Mouse (Mus musculus): ENCODE data around the gene Morf4l1. TPM values are rescaled to one million over a fixed set of nuclear protein-coding genes. Genes with fewer than 3 reads are reported as not detected.
A peak's percentile ranks its signal among the peaks of the same experiment; 100 is the strongest.

Morf4l1 gene
- total RNA-seq, 2 experiments from 2014 or later = 422 to 465 TPM

DNA sequence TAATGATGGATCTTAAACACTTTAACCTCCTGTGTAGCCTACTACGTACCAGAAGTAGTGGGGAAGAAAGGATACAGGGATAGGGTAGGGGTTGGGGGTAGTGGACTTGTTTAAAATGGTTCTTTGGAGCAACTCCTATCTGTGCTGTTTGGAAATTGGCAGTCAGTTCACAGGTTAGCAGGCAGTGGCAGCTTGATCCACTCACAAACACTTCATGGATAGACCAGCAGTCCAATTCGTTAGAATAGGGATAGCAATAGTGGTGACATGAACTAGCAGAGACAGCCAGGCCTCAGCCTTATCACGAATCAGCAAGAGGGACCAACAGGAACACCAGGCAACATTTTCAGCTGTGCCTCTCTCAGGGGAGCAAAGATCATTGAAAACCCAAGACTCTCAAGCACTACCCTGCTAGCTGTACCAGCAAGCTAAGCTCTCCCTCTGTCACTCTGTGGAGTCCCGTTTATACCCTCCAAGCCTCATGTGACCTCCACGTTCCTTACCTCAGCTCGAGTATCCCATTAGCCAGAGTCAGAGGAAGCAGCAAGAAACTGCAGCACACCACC, 14.1 kb upstream of the Morf4l1 start:
- Histone ChIP-seq H3K4me3 (no peak overlapping the region), H3K27ac (no peak overlapping the region)
- no peak for DNase-seq (ENCODE audit: extremely low spot score in 1 of 2, low spot score in 2 of 2)
- no peak for TF ChIP-seq CTCF (IDR thresholded peaks at IDR 0.05)
- intact Hi-C loops (cut with DNase I) = no loop called here

DNA sequence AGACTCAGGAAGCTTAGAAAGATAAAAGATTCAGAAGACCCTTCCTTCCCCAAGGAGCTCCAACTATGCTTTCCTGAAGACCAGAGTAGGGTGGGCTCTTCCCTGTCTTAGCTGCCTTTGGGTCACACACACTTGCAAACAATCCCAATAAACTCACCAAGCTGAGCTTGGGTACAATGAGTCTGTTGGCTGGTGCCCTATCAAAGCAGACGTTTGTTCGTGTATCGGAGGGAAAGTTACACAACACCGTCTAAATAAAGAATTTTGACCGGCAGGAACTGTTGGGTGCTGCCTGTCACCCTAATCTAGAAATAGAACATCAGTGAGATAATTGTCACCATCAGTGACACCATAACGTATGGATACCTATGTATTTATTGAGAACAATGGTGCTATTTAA, 12.6 kb upstream of the Morf4l1 start:
- Histone ChIP-seq H3K27ac (no peak overlapping the region), H3K4me3 (peak overlapping the region; percentile 51)
- no peak for TF ChIP-seq CTCF (IDR thresholded peaks at IDR 0.05)
- intact Hi-C loops (cut with DNase I) = no loop called here
- no peak for DNase-seq (ENCODE audit: extremely low spot score in 1 of 2, low spot score in 2 of 2)

DNA sequence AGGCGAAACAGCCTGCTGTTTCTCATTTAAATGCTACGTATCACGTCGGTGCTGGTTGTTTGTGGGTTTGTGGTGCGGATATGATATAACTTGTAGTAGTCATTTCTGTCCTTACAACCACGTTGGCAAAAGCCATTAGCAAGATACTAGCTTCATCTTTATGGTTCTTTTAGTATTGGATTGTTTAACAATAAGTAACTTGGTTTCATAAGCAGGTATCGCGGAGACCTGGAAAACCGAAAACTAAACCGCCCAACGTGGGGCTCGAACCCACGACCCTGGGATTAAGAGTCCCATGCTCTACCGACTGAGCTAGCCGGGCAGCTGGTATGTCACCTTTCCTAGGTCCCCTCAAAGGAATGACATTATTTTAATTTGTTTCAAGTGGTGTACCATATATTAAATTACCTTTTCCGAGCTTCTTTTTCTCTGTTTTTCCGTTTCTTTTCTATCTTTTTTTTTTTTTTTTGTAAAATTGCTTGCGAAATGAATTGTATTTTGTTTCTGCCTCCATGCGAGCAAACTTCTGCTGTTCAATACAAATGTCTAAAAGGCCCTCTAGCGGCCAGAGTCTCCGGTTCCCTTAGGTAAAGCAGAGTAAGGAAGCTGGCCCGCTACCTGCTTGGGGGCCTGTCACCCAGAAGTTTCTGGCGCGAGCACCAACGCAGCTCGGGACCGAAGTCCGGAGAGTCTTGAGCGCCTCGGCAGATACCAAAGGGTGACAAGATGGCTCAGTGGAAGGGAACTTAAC, 11.9 kb upstream of the Morf4l1 start:
- Histone ChIP-seq H3K27ac (no peak overlapping the region), H3K4me3 (peak overlapping the region; percentile 51)
- peak; percentile 83 for TF ChIP-seq CTCF (IDR thresholded peaks at IDR 0.05)
- intact Hi-C loops (cut with DNase I) = loop anchor here (1.0 kb wide), 1 partner anchor 12 kb away; the partner anchor contains the start of gene Morf4l1
- DNase-seq (ENCODE audit: extremely low spot score in 1 of 2, low spot score in 2 of 2) = peak; percentile 74 to 82

DNA sequence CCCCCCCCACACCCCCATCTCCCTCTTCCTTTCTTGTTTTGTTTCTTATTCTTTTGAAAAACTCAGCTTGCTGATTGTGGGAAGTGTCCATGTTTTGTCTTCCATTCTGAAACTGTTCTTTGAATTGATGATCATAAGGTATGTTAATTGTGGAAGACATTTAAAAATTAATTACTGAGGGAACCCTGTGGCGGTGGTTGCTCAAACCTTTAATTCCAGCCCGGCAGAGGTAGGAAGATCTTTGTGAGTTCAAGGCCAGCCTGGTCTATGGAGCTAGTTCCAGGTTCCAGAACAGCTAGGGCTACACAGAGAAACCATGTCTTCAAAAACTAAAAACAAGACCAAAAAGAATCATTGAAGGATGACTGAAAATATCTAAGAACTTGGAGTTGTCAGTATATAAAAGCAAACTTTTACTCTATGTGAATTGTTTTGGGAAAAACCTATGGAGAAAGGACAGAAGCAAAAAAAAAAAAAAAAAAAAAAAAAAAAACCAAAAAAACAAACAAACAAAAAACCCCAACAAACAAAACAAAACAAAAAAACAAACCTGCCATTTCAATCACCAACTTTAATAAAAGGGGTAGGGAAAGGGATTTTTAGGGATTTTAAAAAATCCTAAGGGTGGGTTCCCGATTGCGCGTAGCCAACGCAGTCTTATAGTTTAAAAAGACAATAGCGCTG, 11.0 kb upstream of the Morf4l1 start:
- Histone ChIP-seq H3K4me3 (peak overlapping the region; percentile 51), H3K27ac (no peak overlapping the region)
- TF ChIP-seq CTCF (IDR thresholded peaks at IDR 0.05) = no peak
- intact Hi-C loops (cut with DNase I) = loop anchor here (1.0 kb wide), 1 partner anchor 11 kb away; the partner anchor contains the start of gene Morf4l1
- no peak for DNase-seq (ENCODE audit: extremely low spot score in 1 of 2, low spot score in 2 of 2)

DNA sequence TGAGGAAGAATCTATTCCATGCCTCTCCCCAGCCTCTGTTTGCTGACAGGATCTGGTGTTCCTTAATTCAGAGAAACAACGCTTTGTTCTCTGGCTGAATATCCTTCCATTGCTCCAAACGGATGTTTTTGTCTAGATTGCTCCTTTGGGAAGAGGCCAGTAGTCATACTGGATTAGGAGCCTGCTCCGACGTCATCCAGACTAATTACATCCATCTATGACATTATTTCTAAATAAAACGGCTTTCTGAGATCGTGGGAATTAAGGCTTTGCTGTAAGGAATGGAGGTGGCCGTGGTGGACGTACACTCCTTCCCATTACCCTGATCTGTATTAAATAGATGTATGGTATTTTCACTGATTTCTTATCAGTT, 10.3 kb upstream of the Morf4l1 start:
- DNase-seq (ENCODE audit: extremely low spot score in 1 of 2, low spot score in 2 of 2) = no peak
- no peak for TF ChIP-seq CTCF (IDR thresholded peaks at IDR 0.05)
- intact Hi-C loops (cut with DNase I) = no loop called here
- Histone ChIP-seq H3K27ac (peak overlapping the region; percentile 4; the same call in 1 of the 2 replicates), H3K4me3 (no peak overlapping the region; the same call in 1 of the 2 replicates)

DNA sequence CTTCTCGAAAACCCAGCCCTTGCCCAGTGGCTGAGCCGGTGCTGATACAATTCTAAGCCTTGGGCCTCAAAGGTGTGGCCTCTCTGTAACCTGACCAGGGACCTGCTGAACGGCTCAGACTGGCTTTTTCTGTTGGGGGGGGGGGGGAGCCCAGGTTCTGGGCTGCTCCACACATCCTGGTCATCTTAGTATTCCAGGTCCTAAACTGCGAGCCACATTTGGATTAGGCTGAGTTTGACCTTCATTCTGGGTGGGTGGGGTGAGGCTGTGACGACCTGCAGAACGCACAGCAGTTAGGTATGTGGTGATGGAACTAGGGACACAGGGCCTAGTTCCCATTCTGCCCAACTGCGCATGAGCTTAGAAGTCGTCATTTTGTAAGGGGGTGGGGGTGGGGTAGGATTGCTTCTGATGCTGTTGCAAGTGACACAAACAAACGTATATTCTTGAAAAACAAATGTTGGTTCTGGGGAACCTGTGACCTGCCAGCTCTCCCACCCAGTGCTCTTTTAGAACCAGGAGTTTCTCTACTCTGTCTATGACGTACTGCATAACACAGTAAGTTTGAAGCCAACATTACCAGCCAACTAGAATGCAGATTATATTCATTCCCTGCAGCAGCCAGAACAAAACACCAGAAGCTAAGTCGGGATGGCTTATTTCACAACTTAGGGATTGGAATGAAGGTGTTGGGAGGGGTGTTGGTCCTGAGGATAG, 9.7 kb upstream of the Morf4l1 start:
- no peak for DNase-seq (ENCODE audit: extremely low spot score in 1 of 2, low spot score in 2 of 2)
- TF ChIP-seq CTCF (IDR thresholded peaks at IDR 0.05) = no peak
- H3K4me3 ChIP-seq = no peak overlapping the region; the same call in 1 of the 2 replicates
- peak overlapping the region; percentile 4; the same call in 1 of the 2 replicates for H3K27ac ChIP-seq
- intact Hi-C loops (cut with DNase I) = no loop called here

DNA sequence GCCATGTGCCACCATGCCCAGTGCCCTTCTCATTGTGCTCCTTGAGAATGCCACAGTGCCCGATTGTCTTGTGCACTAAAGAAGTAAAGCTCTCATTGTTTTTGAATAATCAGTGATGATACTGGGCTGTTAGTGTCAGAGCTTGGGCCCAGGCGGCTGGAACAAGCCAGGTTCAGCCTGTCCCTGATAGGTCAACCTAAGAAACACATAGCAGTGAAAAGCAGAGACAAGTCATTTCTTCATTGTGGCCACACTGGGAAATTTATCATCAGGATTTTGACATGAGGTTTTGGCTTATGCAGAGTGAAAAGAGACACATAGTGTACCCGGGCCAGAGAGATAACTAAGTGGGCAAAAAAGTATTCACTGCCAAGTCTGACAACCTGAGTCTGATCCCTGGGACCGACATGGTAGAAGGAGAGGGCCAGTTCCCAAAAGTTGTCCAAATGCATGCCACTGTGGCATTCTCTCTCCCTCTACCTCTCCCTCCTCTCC, 7.7 kb upstream of the Morf4l1 start:
- TF ChIP-seq CTCF (IDR thresholded peaks at IDR 0.05) = no peak
- H3K4me3 ChIP-seq = no peak overlapping the region
- intact Hi-C loops (cut with DNase I) = no loop called here
- H3K27ac ChIP-seq = no peak overlapping the region
- DNase-seq (ENCODE audit: extremely low spot score in 1 of 2, low spot score in 2 of 2) = no peak

DNA sequence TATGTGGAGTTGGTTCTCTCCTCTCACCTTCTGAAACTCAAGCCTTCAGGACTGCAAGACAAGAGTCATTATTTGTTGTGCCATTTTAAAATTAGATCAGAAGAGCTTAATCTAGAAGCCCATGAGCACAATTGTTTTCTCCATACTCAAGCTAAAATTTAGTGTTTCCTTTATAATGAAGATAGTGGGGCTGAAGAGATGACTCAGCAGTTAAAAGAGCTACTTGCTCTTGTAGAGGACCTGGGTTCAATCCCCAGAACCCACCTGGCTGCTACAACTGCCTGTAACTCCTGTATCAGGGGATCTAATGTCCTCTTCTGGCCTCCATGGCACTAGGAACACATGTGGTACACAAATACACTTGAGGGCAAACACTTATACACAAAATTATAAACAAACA, 2.7 kb upstream of the Morf4l1 start:
- no peak overlapping the region for H3K27ac ChIP-seq

DNA sequence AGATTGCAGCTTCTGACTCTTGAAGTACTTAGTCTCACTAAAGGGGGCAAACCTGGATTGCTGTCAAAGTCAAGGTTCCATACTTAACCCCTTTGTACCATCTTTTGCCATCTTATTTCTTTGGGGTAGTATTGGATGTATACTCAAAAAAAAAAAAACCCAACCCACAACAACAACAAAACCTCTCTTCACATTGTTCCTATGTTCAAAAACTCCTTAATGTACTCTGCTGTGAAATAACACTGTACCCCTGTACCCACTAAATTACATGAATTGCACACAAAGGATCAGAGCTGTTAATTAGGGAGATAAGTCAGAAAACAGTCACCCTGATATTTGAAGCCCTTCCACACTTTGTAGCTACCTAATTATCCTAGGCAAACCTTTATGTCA, 730 bp upstream of the Morf4l1 start:
- TF ChIP-seq CTCF (IDR thresholded peaks at IDR 0.05) = no peak
- no peak for DNase-seq (ENCODE audit: extremely low spot score in 1 of 2, low spot score in 2 of 2)
- Histone ChIP-seq H3K4me3 (peak overlapping the region; percentile 98), H3K27ac (peak overlapping the region; percentile 100)
- intact Hi-C loops (cut with DNase I) = no loop called here

More for the DNA sequence above, 2.7 kb upstream of the Morf4l1 start:
- intact Hi-C loops (cut with DNase I) = no loop called here
- TF ChIP-seq CTCF (IDR thresholded peaks at IDR 0.05) = no peak
- H3K4me3 ChIP-seq = no peak overlapping the region
- DNase-seq (ENCODE audit: extremely low spot score in 1 of 2, low spot score in 2 of 2) = no peak

DNA sequence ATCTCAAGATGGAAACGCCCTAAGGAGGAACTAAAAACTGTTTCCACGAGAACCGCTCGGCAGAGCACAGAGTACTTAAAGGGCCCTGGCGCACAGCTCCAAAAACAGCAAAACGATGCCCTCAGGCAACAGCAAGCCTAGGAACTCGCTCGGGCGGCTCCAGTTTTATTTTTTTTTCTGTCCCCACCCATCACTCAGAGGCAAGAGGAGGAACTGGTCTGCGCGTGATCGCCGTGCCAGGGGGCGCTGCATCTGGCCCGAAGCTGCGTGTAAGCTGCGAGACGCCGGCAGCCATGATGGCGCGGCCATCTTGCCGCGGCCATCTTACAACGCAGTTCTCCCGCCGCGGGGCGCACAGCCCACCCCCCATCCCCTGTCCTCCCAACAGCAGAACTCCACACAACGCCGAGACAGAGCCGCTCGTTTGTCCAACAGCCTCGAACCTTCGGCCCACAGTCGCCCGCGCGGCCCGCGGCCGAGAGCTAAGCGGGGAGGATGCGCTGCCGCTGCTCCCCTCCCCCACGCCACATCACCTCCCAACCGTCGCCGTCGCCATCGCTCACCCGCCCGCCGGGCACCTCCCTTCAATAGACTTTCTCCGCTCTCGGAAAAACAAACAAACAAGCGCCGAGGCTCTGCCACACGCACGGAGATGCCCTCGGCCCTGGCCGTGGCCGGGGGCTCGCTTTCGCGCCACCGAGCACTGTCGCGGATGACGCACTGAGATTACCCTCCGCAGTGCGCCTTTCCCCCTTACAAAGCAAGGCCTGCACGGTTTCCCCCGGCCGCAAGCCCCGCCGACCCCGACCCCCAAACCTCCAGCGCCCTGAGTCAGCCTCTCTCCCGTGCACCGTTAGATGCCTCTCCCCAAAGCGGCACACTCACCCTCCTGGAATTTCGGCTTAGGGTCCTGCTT, 665 bp downstream of the Morf4l1 start:
- H3K27ac ChIP-seq = peak overlapping the region; percentile 100
- H3K4me3 ChIP-seq = peak overlapping the region; percentile 98
- intact Hi-C loops (cut with DNase I) = loop anchor here (1.0 kb wide), 1 partner anchor 12 kb away; no protein-coding TSS in a partner anchor
- peak; percentile 88 to 91 for DNase-seq (ENCODE audit: extremely low spot score in 1 of 2, low spot score in 2 of 2)
- TF ChIP-seq CTCF (IDR thresholded peaks at IDR 0.05) = peak; percentile 69
